Comparison of ENCODE assay signal across 7 mouse cellular contexts in the genomic region with DNA sequence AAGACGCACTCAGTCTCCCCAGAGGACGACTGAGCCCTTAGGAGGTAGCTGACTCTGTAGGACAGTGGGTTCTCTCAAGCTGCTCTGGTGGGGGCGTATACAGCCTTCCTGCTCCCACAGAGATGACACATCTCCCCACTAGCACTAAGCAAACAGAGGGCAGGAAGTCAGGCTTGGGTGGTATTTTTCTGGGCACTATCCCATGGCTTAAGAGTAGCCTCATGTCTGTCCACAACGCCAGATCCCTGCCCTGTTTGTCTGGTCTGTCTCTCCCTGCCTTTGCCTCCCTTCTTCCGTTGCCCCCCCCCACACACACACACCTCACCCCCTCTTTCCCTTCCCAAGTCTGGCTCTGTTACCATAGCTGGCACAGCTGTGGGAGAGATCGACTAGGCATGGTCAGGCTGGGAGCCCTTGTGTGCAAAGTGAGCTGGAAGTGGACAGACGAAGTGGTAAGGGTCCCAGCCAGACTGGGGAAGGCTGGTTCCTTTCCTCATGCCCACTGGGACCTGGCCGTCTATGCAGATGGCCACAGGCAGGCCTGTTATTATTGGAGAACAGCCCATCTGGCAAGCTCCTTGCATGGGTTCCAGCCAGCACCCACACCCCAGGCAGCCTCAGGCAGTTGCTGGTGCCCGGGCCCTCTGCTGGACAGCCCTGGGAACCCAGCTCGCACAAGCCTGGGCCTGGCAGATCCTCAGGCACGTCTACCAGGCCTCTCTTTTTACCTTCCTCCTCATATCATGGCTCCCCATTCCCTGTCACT. TPM values are rescaled to one million over a fixed set of nuclear protein-coding genes. Genes with fewer than 3 reads are reported as not detected.
DNase-seq lines count a peak whose midpoint lies in the region; ATAC-seq and TF ChIP-seq lines count a peak whose summit lies in the region.

No protein-coding gene starts in this region.

- no peak overlapping the region for H3K4me2 ChIP-seq in forebrain, postnatal 0 days (ENCODE audit: low read depth)
- H3K4me2 ChIP-seq in hindbrain, embryonic 11.5 days (replicated peaks; ENCODE audit: low read depth, low read length), result no peak overlapping the region

- H3K4me1 ChIP-seq in forebrain, postnatal 0 days (ENCODE audit: insufficient read depth), result peaks cover 28% of the 10 kb centered on the region
- H3K4me1 ChIP-seq in hindbrain, embryonic 11.5 days (replicated peaks; ENCODE audit: control insufficient read depth, insufficient read depth, low read length), result peaks cover 17% of the 10 kb centered on the region

- no peak overlapping the region for H3K9ac ChIP-seq in forebrain, postnatal 0 days
- no peak overlapping the region for H3K9ac ChIP-seq in hindbrain, embryonic 11.5 days (ENCODE audit: low read depth, low read length)

- TF ChIP-seq CTCF in forebrain, postnatal 0 days (IDR thresholded peaks at IDR 0.05; ENCODE audit: low read depth), result peak; percentile 66

- H3K27ac ChIP-seq in forebrain, postnatal 0 days (ENCODE audit: low read depth, low read length), result peak overlapping the region; percentile 29; the same call in 1 of the 2 replicates
- peak overlapping the region; percentile 51 for H3K27ac ChIP-seq in hindbrain, embryonic 11.5 days (ENCODE audit: low read depth, low read length)

- no peak overlapping the region for H3K4me3 ChIP-seq in forebrain, postnatal 0 days (ENCODE audit: low read depth, low read length)
- no peak overlapping the region for H3K4me3 ChIP-seq in hindbrain, embryonic 11.5 days (ENCODE audit: low read depth, low read length)

- H3K36me3 ChIP-seq in forebrain, postnatal 0 days (ENCODE audit: insufficient read depth), result no peaks in the 10 kb centered on the region
- no peaks in the 10 kb centered on the region for H3K36me3 ChIP-seq in hindbrain, embryonic 11.5 days (ENCODE audit: control insufficient read depth, insufficient read depth, low read length)

- DNase-seq in MN1 (ENCODE audit: low spot score), result peak; percentile 96
- DNase-seq in cerebellum, adult 18-20 months, result peak; percentile 70 to 71
- DNase-seq in forebrain, postnatal 0 days, result peak; percentile 71
- DNase-seq in hindbrain, embryonic 11.5 days (ENCODE audit: low spot score), result peak; percentile 68
- peak; percentile 45 to 51 for DNase-seq in layer of hippocampus, postnatal 25 days (ENCODE audit: extremely low spot score in 1 of 2, low spot score in 1 of 2)
- peak; percentile 88 for DNase-seq in skeletal muscle tissue, adult 2 months (ENCODE audit: low read depth, low spot score)

- peaks cover 1% of the 10 kb centered on the region; the same call in 1 of the 2 replicates for H3K27me3 ChIP-seq in forebrain, postnatal 0 days (ENCODE audit: insufficient read depth, low read length)
- peaks cover 15% of the 10 kb centered on the region for H3K27me3 ChIP-seq in hindbrain, embryonic 11.5 days (ENCODE audit: control insufficient read depth, insufficient read depth, low read length)

- no peaks in the 10 kb centered on the region for H3K9me3 ChIP-seq in forebrain, postnatal 0 days (ENCODE audit: low read length)
- no peaks in the 10 kb centered on the region for H3K9me3 ChIP-seq in hindbrain, embryonic 11.5 days (ENCODE audit: control insufficient read depth, low read length)

- peak; percentile 53 for ATAC-seq in forebrain, postnatal 0 days
- ATAC-seq in hindbrain, embryonic 11.5 days (ENCODE audit: low FRiP score), result peak; percentile 22; the same call in 1 of the 2 replicates
- ATAC-seq in megakaryocyte, adult 5-6 weeks (ENCODE audit: poor library complexity, severe bottlenecking), result peak; percentile 67

- 26% methylated on average over 11 of the region's 11 CpGs for WGBS in forebrain, postnatal 0 days
- 23% methylated on average over 11 of the region's 11 CpGs for WGBS in hindbrain, embryonic 11.5 days

RNA-seq across cellular contexts. Expression of gene Slc29a1, which starts 2.6 kb away (rescaled TPM):
- 68.3 and 84.5 TPM in 2 replicates for total RNA-seq in forebrain, postnatal 0 days (2014; rRNA removed)
- 76.2 and 84.4 TPM in 2 replicates for polyA plus RNA-seq in forebrain, postnatal 0 days (2015; fragmentation: Nextera tagmentation; extraction: Ambion mirVana)
- polyA plus RNA-seq in hindbrain, embryonic 11.5 days (2014; fragmentation: Nextera tagmentation; extraction: Ambion mirVana), result 48.0 and 50.8 TPM in 2 replicates
- total RNA-seq in layer of hippocampus, postnatal 25 days (2021), result 10 to 100 TPM; 19.0 to 19.9 TPM
- 23.8 and 31.2 TPM in 2 replicates for total RNA-seq in megakaryocyte, adult 5-6 weeks (2015)
- total RNA-seq in megakaryocyte, adult 5-6 weeks (2017), result 22.9 and 32.6 TPM in 2 replicates

RNA-seq across cellular contexts. Expression of gene Mymx, which starts 5.1 kb away (rescaled TPM):
- not detected in 2 replicates for total RNA-seq in forebrain, postnatal 0 days (2014; rRNA removed)
- not detected in 2 replicates for polyA plus RNA-seq in forebrain, postnatal 0 days (2015; fragmentation: Nextera tagmentation; extraction: Ambion mirVana)
- polyA plus RNA-seq in hindbrain, embryonic 11.5 days (2014; fragmentation: Nextera tagmentation; extraction: Ambion mirVana), result 1.1 and 1.8 TPM in 2 replicates
- not detected for total RNA-seq in layer of hippocampus, postnatal 25 days (2021)
- not detected in 2 replicates for total RNA-seq in megakaryocyte, adult 5-6 weeks (2015)
- total RNA-seq in megakaryocyte, adult 5-6 weeks (2017), result not detected in 2 replicates

RNA-seq across cellular contexts. Expression of gene Hsp90ab1, which starts 23.7 kb away (rescaled TPM):
- total RNA-seq in forebrain, postnatal 0 days (2014; rRNA removed), result 1,283 and 1,351 TPM in 2 replicates
- 1,258 and 1,497 TPM in 2 replicates for polyA plus RNA-seq in forebrain, postnatal 0 days (2015; fragmentation: Nextera tagmentation; extraction: Ambion mirVana)
- 1,644 and 1,674 TPM in 2 replicates for polyA plus RNA-seq in hindbrain, embryonic 11.5 days (2014; fragmentation: Nextera tagmentation; extraction: Ambion mirVana)
- total RNA-seq in layer of hippocampus, postnatal 25 days (2021), result 1,000 to 10,000 TPM; 1,671 to 1,815 TPM
- 448 and 487 TPM in 2 replicates for total RNA-seq in megakaryocyte, adult 5-6 weeks (2015)
- total RNA-seq in megakaryocyte, adult 5-6 weeks (2017), result 829 and 973 TPM in 2 replicates

RNA-seq across cellular contexts. Expression of gene Slc35b2, which starts 33.1 kb away (rescaled TPM):
- total RNA-seq in forebrain, postnatal 0 days (2014; rRNA removed), result 80.9 and 87.0 TPM in 2 replicates
- polyA plus RNA-seq in forebrain, postnatal 0 days (2015; fragmentation: Nextera tagmentation; extraction: Ambion mirVana), result 83.8 and 89.6 TPM in 2 replicates
- polyA plus RNA-seq in hindbrain, embryonic 11.5 days (2014; fragmentation: Nextera tagmentation; extraction: Ambion mirVana), result 89.9 and 91.5 TPM in 2 replicates
- 10 to 100 TPM; 36.1 to 38.7 TPM for total RNA-seq in layer of hippocampus, postnatal 25 days (2021)
- total RNA-seq in megakaryocyte, adult 5-6 weeks (2015), result 33.7 and 44.9 TPM in 2 replicates
- 48.2 and 52.2 TPM in 2 replicates for total RNA-seq in megakaryocyte, adult 5-6 weeks (2017)

RNA-seq across cellular contexts. Expression of gene Nfkbie, which starts 41.3 kb away (rescaled TPM):
- 2.8 and 3.1 TPM in 2 replicates for total RNA-seq in forebrain, postnatal 0 days (2014; rRNA removed)
- polyA plus RNA-seq in forebrain, postnatal 0 days (2015; fragmentation: Nextera tagmentation; extraction: Ambion mirVana), result 2.2 and 2.7 TPM in 2 replicates
- 5.6 and 9.0 TPM in 2 replicates for polyA plus RNA-seq in hindbrain, embryonic 11.5 days (2014; fragmentation: Nextera tagmentation; extraction: Ambion mirVana)
- total RNA-seq in layer of hippocampus, postnatal 25 days (2021), result 1 to 10 TPM; 2.6 to 3.2 TPM
- 10.4 and 11.1 TPM in 2 replicates for total RNA-seq in megakaryocyte, adult 5-6 weeks (2015)
- 13.4 and 14.0 TPM in 2 replicates for total RNA-seq in megakaryocyte, adult 5-6 weeks (2017)
